Mouse (Mus musculus): Measurements from ENCODE around the gene Nek8.

- TF ChIP-seq EP300 (IDR thresholded peaks at IDR 0.05; ENCODE audit: low read depth), result no peak
- no peak for TF ChIP-seq CTCF (IDR thresholded peaks at IDR 0.05; ENCODE audit: low read depth)
Observed at GRCm38 (mm10) chr11:78152299-78153231, 23.9 kb downstream of the Nek8 start.
